8 mouse cellular contexts compared by ENCODE assay signal in genomic region chr10:70195786-70196185, GRCm38 (mm10). TPM values are rescaled to one million over a fixed set of nuclear protein-coding genes. Genes with fewer than 3 reads are reported as not detected.
DNase-seq lines count a peak whose midpoint lies in the region; ATAC-seq and TF ChIP-seq lines count a peak whose summit lies in the region.

No protein-coding gene starts in this region.

- TF ChIP-seq POLR2A in lung, adult 2 months (IDR thresholded peaks at IDR 0.05; ENCODE audit: borderline replicate concordance, extremely low read depth, low read depth, low read length), result no peak

- peaks cover 4% of the 10 kb centered on the region; the same call in 1 of the 2 replicates for H3K36me3 ChIP-seq in intestine, embryonic 16.5 days (ENCODE audit: control insufficient read depth, insufficient read depth, low read length)

- H3K9ac ChIP-seq in intestine, embryonic 16.5 days (ENCODE audit: low read depth, low read length), result no peak overlapping the region

- no peaks in the 10 kb centered on the region for H3K27me3 ChIP-seq in intestine, embryonic 16.5 days (replicated peaks; ENCODE audit: control insufficient read depth, insufficient read depth, low read length)

- DNase-seq in heart, adult 18-20 months, result peak; percentile 42 to 44
- DNase-seq in heart, adult 8-10 months (ENCODE audit: low spot score), result no peak
- peak; percentile 87 for DNase-seq in ZHBTc4 (ENCODE audit: low read depth, low spot score)
- no peak for DNase-seq in lung, adult 2 months
- DNase-seq in yolk sac, embryonic 10.5 days (ENCODE audit: low spot score), result peak; percentile 77
- no peak for DNase-seq in gastrocnemius, postnatal 10 days
- no peak for DNase-seq in right cerebral cortex, postnatal 10 days (ENCODE audit: low spot score in 2 of 2)

- TF ChIP-seq CTCF in lung, adult 2 months (IDR thresholded peaks at IDR 0.05; ENCODE audit: insufficient read depth, low read length), result peak; percentile 71

- H3K4me1 ChIP-seq in intestine, embryonic 16.5 days (ENCODE audit: control insufficient read depth, insufficient read depth, low read length), result peaks cover 7% of the 10 kb centered on the region; the same call in 1 of the 2 replicates
- H3K4me1 ChIP-seq in lung, adult 2 months (ENCODE audit: control insufficient read depth, insufficient read depth, low read length), result peaks cover 18% of the 10 kb centered on the region

- no peak overlapping the region for H3K27ac ChIP-seq in intestine, embryonic 16.5 days (ENCODE audit: low read length)

- peak; percentile 71 for ATAC-seq in intestine, embryonic 16.5 days

- no peak overlapping the region for H3K4me2 ChIP-seq in intestine, embryonic 16.5 days (ENCODE audit: low read depth, low read length)

- no peaks in the 10 kb centered on the region for H3K9me3 ChIP-seq in intestine, embryonic 16.5 days (ENCODE audit: control insufficient read depth, low read length)

- 54% methylated on average over 7 of the region's 7 CpGs for WGBS in intestine, embryonic 16.5 days
- 48% methylated on average over 7 of the region's 7 CpGs for WGBS in lung, adult 2 months

- no peak overlapping the region for H3K4me3 ChIP-seq in intestine, embryonic 16.5 days (ENCODE audit: low read length)
- no peak overlapping the region for H3K4me3 ChIP-seq in lung, adult 2 months (replicated peaks; ENCODE audit: extremely low read depth, low read depth, low read length)

RNA-seq across cellular contexts. Expression of gene Mrln, which starts 8.7 kb away (rescaled TPM):
- total RNA-seq in heart, adult 18-20 months (2021), result 1 to 10 TPM; 4.0 TPM
- 1 to 10 TPM; 1.9 to 4.2 (median 3.0) TPM for total RNA-seq in heart, adult 8-10 months (2022)
- polyA plus RNA-seq in intestine, embryonic 16.5 days (2015; fragmentation: Nextera tagmentation; extraction: Ambion mirVana), result 0.65 and 0.95 TPM in 2 replicates
- 0.66 and 5.7 TPM in 2 replicates for polyA plus RNA-seq in lung, adult 2 months (2012; rRNA removed)
- 100 to 1,000 TPM; 153 to 155 TPM for total RNA-seq in gastrocnemius, postnatal 10 days (2021)

RNA-seq across cellular contexts. Expression of gene Slc16a9, which starts 49.1 kb away (rescaled TPM):
- total RNA-seq in heart, adult 18-20 months (2021), result 1 to 10 TPM; 3.2 TPM
- 1 to 10 TPM; 2.3 to 4.3 (median 3.8) TPM for total RNA-seq in heart, adult 8-10 months (2022)
- 0.50 and 0.56 TPM in 2 replicates for polyA plus RNA-seq in intestine, embryonic 16.5 days (2015; fragmentation: Nextera tagmentation; extraction: Ambion mirVana)
- polyA plus RNA-seq in lung, adult 2 months (2012; rRNA removed), result 47.8 and 53.2 TPM in 2 replicates
- 1 to 10 TPM; 4.9 to 5.4 TPM for total RNA-seq in gastrocnemius, postnatal 10 days (2021)

Comparison
In these comparisons a context has a peak if more than half of its experiments do, and no peak if none do; other contexts are left out.
1. DNase-seq: peak in heart, adult 18-20 months (2 of 2), ZHBTc4 (single experiment) and yolk sac, embryonic 10.5 days (single experiment); none in heart, adult 8-10 months (single experiment), lung, adult 2 months (single experiment), gastrocnemius, postnatal 10 days (single experiment) and right cerebral cortex, postnatal 10 days (0 of 2).
2. RNA of gene Mrln, which starts 8.7 kb away (total RNA-seq): 153 to 155 TPM in gastrocnemius, postnatal 10 days; 4.0 TPM in heart, adult 18-20 months and 1.9 to 4.2 TPM in heart, adult 8-10 months; every median in the first group is over 10 times any median in the second.